Mouse (Mus musculus) megakaryocyte, embryonic 14.5 days (primary cell): ENCODE results near the gene Dbndd2.

Source experiments
- FLI1 ChIP-seq: IDR thresholded peaks from 2 replicates; pipeline ENCODE4 v1.6.1; 2012; ENCODE audit warnings: low read length, inconsistent platforms, mixed read lengths
- GATA1 ChIP-seq: IDR thresholded peaks from 3 replicates; pipeline ENCODE4 v1.6.1; 2012; ENCODE audit warnings: mixed read lengths, low read length, inconsistent platforms, borderline replicate concordance

DNA sequence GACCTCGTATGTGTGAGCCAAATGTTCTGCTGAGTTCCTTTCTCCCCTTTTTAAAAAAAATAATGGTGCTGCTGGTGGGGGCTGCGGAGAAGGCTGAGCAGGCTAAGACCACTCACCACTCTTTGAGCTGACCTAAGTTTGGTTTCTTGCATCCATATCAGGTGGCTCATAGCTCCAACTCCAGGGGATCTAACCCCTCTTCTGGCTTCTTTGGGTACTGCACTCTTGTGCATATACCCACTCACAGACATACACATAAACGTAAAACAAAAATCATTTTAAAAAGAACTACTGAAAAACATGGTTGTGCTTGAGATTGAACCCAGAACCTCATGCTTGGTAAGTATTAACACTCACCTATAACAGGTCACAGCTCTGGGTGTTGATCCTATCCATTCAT lies 19.0 kb downstream of the Dbndd2 start:
- TF ChIP-seq GATA1 (no peak), FLI1 (no peak)
